Mouse (Mus musculus) spleen, adult 18-20 months (tissue): Measurements from ENCODE around the gene Nup155.

Source experiments
- DNase-seq, 2 experiments: peaks; one replicate each; pipeline ENCODE4 v3.0.0; 2022; ENCODE audit warnings: mixed read lengths in 2 of 2

The Nup155 gene

GRCm38 (mm10) chr15:8200317-8200716, 91.2 kb downstream of the Nup155 start:
- no peak for DNase-seq

GRCm38 (mm10) chr15:8208362-8208761, 99.3 kb downstream of the Nup155 start:
- no peak for DNase-seq
